Mouse (Mus musculus): Measurements from ENCODE around the gene Mxi1. TPM values are rescaled to one million over a fixed set of nuclear protein-coding genes. Genes with fewer than 3 reads are reported as not detected.

Gene Mxi1
- polyA plus RNA-seq, 1 experiment from 2014 or later, result 28.6 TPM

GRCm38 (mm10) chr19:53331882-53332500, 21.7 kb downstream of the Mxi1 start:
- Histone ChIP-seq H3K27ac (replicated peaks) (no peak overlapping the region), H3K27me3 (ENCODE audit: control insufficient read depth, insufficient read depth, low read length) (no peaks in the 10 kb centered on the region), H3K9ac (ENCODE audit: low read length) (no peak overlapping the region), H3K4me1 (replicated peaks; ENCODE audit: control insufficient read depth, insufficient read depth) (no peaks in the 10 kb centered on the region), H3K4me3 (ENCODE audit: low read depth, low read length) (no peak overlapping the region), H3K9me3 (ENCODE audit: control insufficient read depth, low read length) (no peaks in the 10 kb centered on the region), H3K4me2 (replicated peaks; ENCODE audit: low read depth) (no peak overlapping the region), H3K36me3 (ENCODE audit: control insufficient read depth, insufficient read depth, low read length) (no peaks in the 10 kb centered on the region; the same call in 1 of the 2 replicates)
- TF ChIP-seq CTCF (IDR thresholded peaks at IDR 0.05; ENCODE audit: low read depth) (no peak), EP300 (optimal IDR thresholded peaks at IDR 0.05) (no peak)
- 90% methylated on average over 21 of the region's 21 CpGs for WGBS
- ATAC-seq (ENCODE audit: low FRiP score, low TSS enrichment), result no peak
- no peak for DNase-seq (ENCODE audit: low spot score)

GRCm38 (mm10) chr19:53333730-53334129, 23.4 kb downstream of the Mxi1 start:
- H3K9ac ChIP-seq (ENCODE audit: low read length), result no peak overlapping the region
- no peak overlapping the region for H3K4me2 ChIP-seq (replicated peaks; ENCODE audit: low read depth)
- no peaks in the 10 kb centered on the region for H3K9me3 ChIP-seq (ENCODE audit: control insufficient read depth, low read length)
- TF ChIP-seq EP300 (optimal IDR thresholded peaks at IDR 0.05) (no peak), CTCF (IDR thresholded peaks at IDR 0.05; ENCODE audit: low read depth) (no peak)
- DNase-seq (ENCODE audit: low spot score) (no peak), ATAC-seq (ENCODE audit: low FRiP score, low TSS enrichment) (no peak)
- H3K4me1 ChIP-seq (replicated peaks; ENCODE audit: control insufficient read depth, insufficient read depth), result no peaks in the 10 kb centered on the region
- H3K27me3 ChIP-seq (ENCODE audit: control insufficient read depth, insufficient read depth, low read length), result no peaks in the 10 kb centered on the region
- 90% methylated on average over 6 of the region's 6 CpGs for WGBS
- no peak overlapping the region for H3K27ac ChIP-seq (replicated peaks)
- no peak overlapping the region for H3K4me3 ChIP-seq (ENCODE audit: low read depth, low read length)
- H3K36me3 ChIP-seq (ENCODE audit: control insufficient read depth, insufficient read depth, low read length), result no peaks in the 10 kb centered on the region; the same call in 1 of the 2 replicates

- Histone ChIP-seq H3K27ac (replicated peaks) (no peak overlapping the region), H3K36me3 (ENCODE audit: control insufficient read depth, insufficient read depth, low read length) (no peaks in the 10 kb centered on the region; the same call in 1 of the 2 replicates), H3K9ac (ENCODE audit: low read length) (no peak overlapping the region), H3K4me1 (replicated peaks; ENCODE audit: control insufficient read depth, insufficient read depth) (no peaks in the 10 kb centered on the region), H3K4me2 (replicated peaks; ENCODE audit: low read depth) (no peak overlapping the region), H3K4me3 (ENCODE audit: low read depth, low read length) (no peak overlapping the region), H3K9me3 (ENCODE audit: control insufficient read depth, low read length) (no peaks in the 10 kb centered on the region), H3K27me3 (ENCODE audit: control insufficient read depth, insufficient read depth, low read length) (no peaks in the 10 kb centered on the region)
- 86% methylated on average over 9 of the region's 9 CpGs for WGBS
- ATAC-seq (ENCODE audit: low FRiP score, low TSS enrichment) (no peak), DNase-seq (ENCODE audit: low spot score) (no peak)
- no peak for TF ChIP-seq EP300 (optimal IDR thresholded peaks at IDR 0.05)
- TF ChIP-seq CTCF (IDR thresholded peaks at IDR 0.05; ENCODE audit: low read depth), result no peak
Measured at GRCm38 (mm10) chr19:53335241-53335640, 24.9 kb downstream of the Mxi1 start.

GRCm38 (mm10) chr19:53340423-53340822, 30.1 kb downstream of the Mxi1 start:
- 17% methylated on average over 6 of the region's 6 CpGs for WGBS
- no peak for ATAC-seq (ENCODE audit: low FRiP score, low TSS enrichment)
- Histone ChIP-seq H3K4me1 (replicated peaks; ENCODE audit: control insufficient read depth, insufficient read depth) (no peaks in the 10 kb centered on the region), H3K27me3 (ENCODE audit: control insufficient read depth, insufficient read depth, low read length) (no peaks in the 10 kb centered on the region), H3K27ac (replicated peaks) (no peak overlapping the region), H3K4me3 (ENCODE audit: low read depth, low read length) (no peak overlapping the region), H3K9ac (ENCODE audit: low read length) (no peak overlapping the region), H3K4me2 (replicated peaks; ENCODE audit: low read depth) (no peak overlapping the region), H3K9me3 (ENCODE audit: control insufficient read depth, low read length) (no peaks in the 10 kb centered on the region), H3K36me3 (ENCODE audit: control insufficient read depth, insufficient read depth, low read length) (no peaks in the 10 kb centered on the region)
- DNase-seq (ENCODE audit: low spot score), result peak; percentile 60
- TF ChIP-seq CTCF (IDR thresholded peaks at IDR 0.05; ENCODE audit: low read depth) (no peak), EP300 (optimal IDR thresholded peaks at IDR 0.05) (no peak)

GRCm38 (mm10) chr19:53343174-53343881, 33.0 kb downstream of the Mxi1 start:
- no peaks in the 10 kb centered on the region for H3K4me1 ChIP-seq (replicated peaks; ENCODE audit: control insufficient read depth, insufficient read depth)
- no peak overlapping the region for H3K9ac ChIP-seq (ENCODE audit: low read length)
- H3K4me2 ChIP-seq (replicated peaks; ENCODE audit: low read depth), result no peak overlapping the region
- H3K27ac ChIP-seq (replicated peaks), result no peak overlapping the region
- H3K27me3 ChIP-seq (ENCODE audit: control insufficient read depth, insufficient read depth, low read length), result no peaks in the 10 kb centered on the region
- DNase-seq (ENCODE audit: low spot score), result no peak
- no peak overlapping the region for H3K4me3 ChIP-seq (ENCODE audit: low read depth, low read length)
- no peaks in the 10 kb centered on the region for H3K36me3 ChIP-seq (ENCODE audit: control insufficient read depth, insufficient read depth, low read length)
- WGBS, result 86% methylated on average over 13 of the region's 13 CpGs
- no peak for ATAC-seq (ENCODE audit: low FRiP score, low TSS enrichment)
- TF ChIP-seq EP300 (optimal IDR thresholded peaks at IDR 0.05), result no peak
- TF ChIP-seq CTCF (IDR thresholded peaks at IDR 0.05; ENCODE audit: low read depth), result 0 out of 2 replicates have a peak, but pooled peaks have one; percentile 11
- no peaks in the 10 kb centered on the region for H3K9me3 ChIP-seq (ENCODE audit: control insufficient read depth, low read length)

GRCm38 (mm10) chr19:53344062-53344461, 33.7 kb downstream of the Mxi1 start:
- Histone ChIP-seq H3K27ac (replicated peaks) (no peak overlapping the region), H3K9me3 (ENCODE audit: control insufficient read depth, low read length) (no peaks in the 10 kb centered on the region), H3K4me1 (replicated peaks; ENCODE audit: control insufficient read depth, insufficient read depth) (no peaks in the 10 kb centered on the region), H3K36me3 (ENCODE audit: control insufficient read depth, insufficient read depth, low read length) (no peaks in the 10 kb centered on the region), H3K4me2 (replicated peaks; ENCODE audit: low read depth) (no peak overlapping the region), H3K27me3 (ENCODE audit: control insufficient read depth, insufficient read depth, low read length) (no peaks in the 10 kb centered on the region), H3K4me3 (ENCODE audit: low read depth, low read length) (no peak overlapping the region), H3K9ac (ENCODE audit: low read length) (no peak overlapping the region)
- ATAC-seq (ENCODE audit: low FRiP score, low TSS enrichment) (no peak), DNase-seq (ENCODE audit: low spot score) (no peak)
- WGBS, result 70% methylated on average over 16 of the region's 16 CpGs
- TF ChIP-seq CTCF (IDR thresholded peaks at IDR 0.05; ENCODE audit: low read depth) (no peak), EP300 (optimal IDR thresholded peaks at IDR 0.05) (no peak)
